Mouse (Mus musculus) brain, embryonic 14.5 days (tissue): Measurements from ENCODE around the gene Prkra. TPM values are rescaled to one million over a fixed set of nuclear protein-coding genes. Genes with fewer than 3 reads are reported as not detected.
A peak's percentile ranks its signal among the peaks of the same experiment; 100 is the strongest.

Experiments used
- DNase-seq: peaks from one replicate; pipeline ENCODE4 v3.0.0-alpha.2; 2011; ENCODE audit warnings: low read depth
- CTCF ChIP-seq: fragments of 200-500 bp; IDR thresholded peaks from 2 replicates; pipeline ENCODE4 v1.5.1; 2012; ENCODE audit warnings: inconsistent platforms, mild to moderate bottlenecking, moderate library complexity, borderline replicate concordance; ENCODE audit not compliant: insufficient read depth, insufficient read length; ENCODE audit errors: extremely low read depth
- POLR2A ChIP-seq: fragments of 200-500 bp; IDR thresholded peaks from 2 replicates; pipeline ENCODE4 v1.6.1; 2012; ENCODE audit warnings: mild to moderate bottlenecking, inconsistent platforms, borderline replicate concordance; ENCODE audit not compliant: poor library complexity, insufficient read depth, insufficient read length, severe bottlenecking; ENCODE audit errors: extremely low read depth
- polyA plus RNA-seq: library from polyadenylated mRNA; depleted of rRNA; stranded (reverse); fragments of >200 nt; gene quantifications from 2 replicates; pipeline ENCODE4 v1.2.3, GENCODE M21; 2012; rRNA removed

The Prkra gene
- polyA plus RNA-seq, result 85.8 and 89.5 TPM in 2 replicates

- DNase-seq, result peak; percentile 100
- TF ChIP-seq CTCF (no peak), POLR2A (peak; percentile 44; the same call in 1 of the 2 replicates)
Measured at GRCm38 (mm10) chr2:76647883-76648570, at the start of gene Prkra, which contains the start of gene Pjvk. Prkra (minus strand) TSS chr2:76648015. Pjvk (plus strand) TSS chr2:76648476.

- no peak for DNase-seq
- TF ChIP-seq POLR2A, result no peak
- no peak for TF ChIP-seq CTCF
Measured at GRCm38 (mm10) chr2:76695290-76695689, 47.5 kb upstream of the Prkra start.

GRCm38 (mm10) chr2:76693765-76694164 lies 46.0 kb upstream of the Prkra start:
- no peak for DNase-seq
- TF ChIP-seq POLR2A (no peak), CTCF (no peak)

GRCm38 (mm10) chr2:76690436-76691204 lies 42.8 kb upstream of the Prkra start:
- TF ChIP-seq CTCF (no peak), POLR2A (no peak)
- DNase-seq, result no peak

GRCm38 (mm10) chr2:76688162-76688561 lies 40.3 kb upstream of the Prkra start:
- no peak for DNase-seq
- TF ChIP-seq POLR2A, result no peak
- no peak for TF ChIP-seq CTCF

- DNase-seq, result no peak
- no peak for TF ChIP-seq CTCF
- TF ChIP-seq POLR2A, result no peak
Measured at GRCm38 (mm10) chr2:76687608-76688007, 39.8 kb upstream of the Prkra start.

- no peak for DNase-seq
- TF ChIP-seq POLR2A, result no peak
- TF ChIP-seq CTCF, result no peak
Measured at GRCm38 (mm10) chr2:76686986-76687385, 39.2 kb upstream of the Prkra start.

- TF ChIP-seq POLR2A, result no peak
- TF ChIP-seq CTCF, result no peak
- DNase-seq, result no peak
Measured at GRCm38 (mm10) chr2:76682301-76682700, 34.5 kb upstream of the Prkra start.

- peak; percentile 20 for DNase-seq
- no peak for TF ChIP-seq CTCF
- TF ChIP-seq POLR2A, result no peak
Measured at GRCm38 (mm10) chr2:76676401-76677226, 28.8 kb upstream of the Prkra start.

GRCm38 (mm10) chr2:76675949-76676348 lies 28.1 kb upstream of the Prkra start:
- TF ChIP-seq POLR2A, result no peak
- peak; percentile 24 for DNase-seq

GRCm38 (mm10) chr2:76675451-76675850 lies 27.6 kb upstream of the Prkra start:
- peak; percentile 30 for DNase-seq
- TF ChIP-seq CTCF (no peak), POLR2A (no peak)
